Mouse (Mus musculus) spleen, adult 2 months (tissue): Measurements from ENCODE around the gene Mef2c.

Experiments
- CTCF ChIP-seq: fragments of 200-500 bp; IDR thresholded peaks from 2 replicates; pipeline ENCODE4 v1.5.1; 2011; ENCODE audit warnings: mild to moderate bottlenecking, inconsistent platforms; ENCODE audit not compliant: insufficient read depth, insufficient read length, insufficient replicate concordance; ENCODE audit errors: extremely low read depth
- POLR2A ChIP-seq: fragments of 200-500 bp; IDR thresholded peaks from 2 replicates; pipeline ENCODE4 v1.6.1; 2011; ENCODE audit warnings: low read depth, low read length, inconsistent platforms

GRCm38 (mm10) chr13:83596989-83597738 is 93.3 kb downstream of the Mef2c start:
- no peak for TF ChIP-seq POLR2A
- TF ChIP-seq CTCF, result no peak
